Mouse (Mus musculus): ENCODE measurements around the gene Robo1.

Gene Robo1

DNA sequence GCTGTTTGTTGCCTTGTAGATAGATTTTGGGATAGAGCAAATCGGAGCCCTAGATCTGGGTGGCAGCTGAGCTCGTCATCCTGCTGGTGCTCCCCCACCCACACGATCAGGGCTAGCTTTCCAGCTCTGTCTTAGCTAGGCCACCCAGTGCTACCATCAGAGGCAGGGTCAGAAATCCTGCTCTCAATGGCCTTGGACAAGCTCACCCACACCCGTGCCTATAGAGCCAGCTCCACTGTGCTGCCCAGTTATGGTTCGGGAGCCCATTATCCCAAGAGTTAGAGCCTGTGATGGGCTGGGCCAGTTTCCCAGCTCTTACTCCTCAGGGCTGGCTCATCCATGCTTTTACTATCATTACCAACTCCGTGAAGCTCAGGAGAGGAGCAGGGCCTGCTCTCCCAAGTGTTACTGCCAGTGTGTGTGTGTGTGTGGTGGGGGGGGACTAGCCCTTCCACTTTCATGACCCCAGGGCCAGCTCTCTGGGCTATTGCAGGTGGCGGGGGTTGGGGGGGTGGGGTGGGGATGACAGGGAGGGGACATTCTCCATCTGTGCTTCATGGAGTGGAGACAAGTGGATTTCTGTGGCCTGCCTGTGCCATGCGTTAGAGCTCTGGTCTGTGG, 461.2 kb downstream of the Robo1 start:
- DNase-seq: no peak

DNA sequence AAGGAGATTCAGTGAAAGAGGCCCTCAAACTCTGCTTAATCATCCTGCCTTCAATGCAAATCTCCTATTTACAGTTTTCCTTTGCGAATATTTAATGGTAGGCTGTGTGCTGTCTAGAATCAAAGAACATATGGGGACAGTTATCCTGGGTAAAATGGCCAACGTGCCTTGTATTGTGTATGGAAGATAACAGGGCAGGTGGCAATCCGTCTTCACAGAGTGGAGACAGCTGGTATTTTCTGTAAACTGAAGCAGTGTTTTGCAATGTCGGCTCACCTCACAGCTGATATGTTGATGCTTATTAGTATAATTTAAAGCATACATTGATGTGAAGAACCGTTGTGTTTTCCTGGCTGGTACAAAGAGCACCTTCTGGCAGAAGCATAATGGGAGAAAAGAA, 464.2 kb downstream of the Robo1 start:
- DNase-seq: no peak

DNA sequence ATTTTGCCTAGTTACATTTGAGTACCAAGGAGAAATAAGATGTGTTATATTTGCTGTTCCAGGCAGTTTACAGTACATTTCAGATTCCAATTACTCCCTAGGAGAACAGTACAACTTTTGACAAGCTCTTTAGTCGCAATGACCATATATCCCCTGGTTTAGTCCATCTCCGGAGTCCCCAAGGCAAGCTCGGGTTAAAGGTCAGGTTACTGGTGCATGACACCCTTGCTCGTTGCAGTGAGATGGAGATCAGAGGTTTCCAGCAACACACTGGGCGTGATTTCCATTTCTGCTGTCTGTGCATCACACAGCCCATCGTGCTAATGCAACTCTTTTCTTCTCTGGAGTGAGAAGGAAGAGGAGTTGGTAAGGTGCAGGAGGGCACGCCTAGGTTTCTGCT, 464.9 kb downstream of the Robo1 start:
- no peak for DNase-seq

DNA sequence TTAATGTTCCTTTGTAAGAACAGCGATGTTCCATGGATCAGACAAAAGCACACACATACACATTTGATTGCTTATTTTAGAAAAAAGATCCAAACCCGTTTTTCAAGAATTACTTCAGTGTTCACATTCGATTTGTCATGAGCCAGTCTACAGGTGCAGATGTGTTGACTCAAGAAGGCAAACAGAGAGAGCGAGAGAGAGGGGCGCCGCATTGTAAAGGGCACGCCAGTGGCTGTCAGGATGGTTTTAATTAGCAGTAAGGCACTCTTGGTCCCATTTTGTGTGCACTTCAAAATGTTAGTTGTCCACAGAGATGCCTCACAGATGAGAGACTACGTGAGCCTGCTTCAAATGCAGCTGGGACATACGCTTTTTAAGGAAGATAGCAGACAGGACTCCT, 470.4 kb downstream of the Robo1 start:
- no peak for DNase-seq

DNA sequence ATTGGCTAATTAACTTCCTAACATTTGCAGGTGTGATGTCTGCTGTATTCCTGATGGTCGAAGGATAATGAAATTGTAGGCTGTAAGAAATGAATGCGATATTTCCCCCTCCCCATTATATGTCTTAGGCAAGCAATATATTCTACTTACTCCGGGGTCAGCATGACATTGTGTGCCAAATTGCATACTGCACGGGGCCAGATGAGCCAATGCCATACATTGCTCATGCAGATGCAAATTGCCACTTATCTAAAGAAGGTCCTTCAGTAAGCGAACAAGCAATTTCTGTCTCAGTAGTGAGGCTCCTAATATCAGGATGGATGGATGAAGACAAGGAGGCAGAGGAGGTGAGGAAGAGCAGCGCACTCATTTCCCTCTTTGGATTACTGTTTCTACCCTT, 474.1 kb downstream of the Robo1 start:
- no peak for DNase-seq

DNA sequence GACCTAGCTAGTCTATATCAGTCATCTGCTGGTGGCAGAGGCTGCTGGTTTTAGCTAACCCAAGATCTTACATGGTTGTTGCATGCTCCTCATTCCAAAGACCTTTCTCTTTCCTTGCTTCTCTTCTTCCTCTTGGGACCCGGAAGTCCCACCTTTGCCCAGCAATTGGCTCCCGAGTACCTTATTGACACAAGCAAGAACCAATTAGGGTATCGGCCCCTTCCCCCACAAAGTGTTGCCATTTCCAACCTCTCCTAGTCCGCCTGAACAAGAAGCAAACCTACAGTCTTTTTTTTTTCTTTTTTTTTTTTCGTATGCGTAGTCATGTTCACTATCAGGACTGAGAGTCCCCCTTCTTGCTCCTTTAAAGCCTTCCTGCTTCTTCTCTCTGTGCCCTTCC, 478.0 kb downstream of the Robo1 start:
- DNase-seq: no peak

DNA sequence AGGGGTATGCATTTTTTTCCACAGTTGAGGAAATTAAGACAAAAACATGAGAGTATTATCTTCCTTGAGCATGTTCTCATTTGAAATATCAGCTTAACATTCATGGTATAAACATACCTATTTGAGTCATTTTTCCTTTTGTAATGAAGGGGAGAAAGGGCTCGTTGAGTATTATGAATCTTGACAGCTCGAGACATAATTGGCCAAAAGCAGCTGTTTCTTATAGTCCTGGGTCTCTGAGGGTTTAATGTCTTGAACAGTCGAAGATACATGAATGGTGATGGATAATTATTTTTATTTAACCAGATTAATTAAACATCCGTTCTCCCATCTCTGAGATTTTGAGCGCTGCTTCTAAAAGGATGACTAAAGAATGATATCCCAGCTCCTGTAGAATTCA, 478.5 kb downstream of the Robo1 start:
- DNase-seq: no peak

DNA sequence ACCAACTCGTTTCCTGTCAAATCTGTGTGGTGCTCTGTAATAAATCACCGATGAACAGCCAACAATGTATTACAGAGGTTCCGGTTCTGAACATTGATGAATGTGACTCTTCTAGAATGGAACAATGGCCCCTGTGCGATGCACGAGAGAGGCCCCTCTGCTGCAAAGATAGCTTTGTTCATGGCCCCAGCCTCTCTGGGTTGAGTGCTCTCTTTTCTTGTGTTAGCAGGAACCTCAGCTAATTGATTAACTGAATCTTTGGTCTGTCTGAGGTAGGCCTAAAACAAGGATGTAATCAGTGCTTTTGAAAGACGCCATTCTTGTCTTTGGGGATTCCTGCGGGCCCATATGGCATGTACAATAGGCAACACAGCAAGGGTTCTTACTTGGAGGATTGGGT, 479.9 kb downstream of the Robo1 start:
- DNase-seq: no peak

DNA sequence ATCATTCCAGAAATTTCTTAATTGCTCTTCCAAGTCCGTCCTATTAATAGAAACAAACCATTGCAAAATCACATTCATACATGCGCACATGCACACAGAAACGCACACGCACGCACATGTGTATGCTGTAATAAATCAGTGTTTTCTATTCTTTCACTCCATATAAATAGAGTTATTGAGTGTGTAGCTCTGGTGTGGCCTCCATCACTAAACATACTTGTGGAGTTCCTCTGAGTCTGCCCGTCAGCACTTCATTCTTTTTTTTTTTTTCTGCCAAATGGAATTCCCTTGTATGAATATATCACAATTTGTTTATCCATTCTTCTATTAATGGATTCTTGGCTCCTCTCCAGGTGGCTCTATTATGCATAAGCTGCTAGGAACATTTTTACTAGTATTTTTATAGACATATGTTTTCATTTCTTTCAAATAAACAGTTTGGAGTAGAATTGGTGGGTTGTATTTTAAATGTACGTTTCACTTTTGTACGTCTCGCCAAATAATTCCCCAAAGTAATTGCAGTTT, 483.1 kb downstream of the Robo1 start:
- no peak for DNase-seq

DNA sequence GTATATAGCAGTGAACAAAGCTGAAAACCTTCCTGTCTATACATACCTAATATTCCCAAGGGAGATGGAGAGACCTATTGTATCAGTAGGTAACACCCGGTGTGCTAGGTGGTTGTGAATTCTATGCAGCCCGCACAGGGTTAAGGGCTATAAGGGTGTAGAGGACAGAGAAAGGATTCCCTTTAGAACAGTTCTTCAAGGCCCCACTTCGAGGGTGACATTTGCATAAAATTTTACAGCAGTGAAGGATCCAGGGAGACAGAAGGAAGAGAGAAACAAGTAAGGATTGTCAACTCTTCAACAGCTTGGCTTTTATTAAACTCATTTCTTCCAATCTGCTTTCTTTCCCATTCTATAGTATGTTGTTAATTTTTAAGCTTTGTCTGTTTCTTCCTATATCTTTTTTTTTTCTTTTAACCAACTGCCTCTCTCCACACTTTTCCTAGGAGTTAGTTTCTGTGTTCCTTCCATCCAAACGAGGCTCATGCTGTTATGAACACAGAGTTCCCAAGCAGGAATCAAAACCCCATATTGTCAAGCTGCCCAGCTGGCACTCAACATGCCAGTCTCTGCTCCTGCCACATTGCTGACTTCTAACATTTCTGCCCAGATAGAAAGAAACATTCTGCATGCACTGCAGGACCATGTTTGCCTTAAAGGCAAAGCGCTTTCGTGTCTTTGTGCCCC, 486.7 kb downstream of the Robo1 start:
- peak; percentile 87 for DNase-seq

DNA sequence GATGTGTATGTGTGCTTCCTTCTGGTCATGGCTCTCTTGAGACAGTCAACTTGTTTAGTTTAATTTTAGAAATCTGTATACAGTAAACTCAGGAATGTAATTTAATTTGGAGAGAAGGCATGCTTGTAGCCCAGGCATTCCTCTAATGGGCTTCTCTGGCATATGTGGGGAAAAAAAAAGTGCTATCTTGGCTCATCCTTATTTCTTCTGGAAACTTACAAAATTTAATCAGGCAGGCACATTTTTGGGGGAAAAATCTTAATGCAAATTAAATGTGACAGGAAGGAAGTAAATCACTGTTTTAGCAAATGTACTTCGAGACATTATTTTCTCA, 487.2 kb downstream of the Robo1 start:
- no peak for DNase-seq

DNA sequence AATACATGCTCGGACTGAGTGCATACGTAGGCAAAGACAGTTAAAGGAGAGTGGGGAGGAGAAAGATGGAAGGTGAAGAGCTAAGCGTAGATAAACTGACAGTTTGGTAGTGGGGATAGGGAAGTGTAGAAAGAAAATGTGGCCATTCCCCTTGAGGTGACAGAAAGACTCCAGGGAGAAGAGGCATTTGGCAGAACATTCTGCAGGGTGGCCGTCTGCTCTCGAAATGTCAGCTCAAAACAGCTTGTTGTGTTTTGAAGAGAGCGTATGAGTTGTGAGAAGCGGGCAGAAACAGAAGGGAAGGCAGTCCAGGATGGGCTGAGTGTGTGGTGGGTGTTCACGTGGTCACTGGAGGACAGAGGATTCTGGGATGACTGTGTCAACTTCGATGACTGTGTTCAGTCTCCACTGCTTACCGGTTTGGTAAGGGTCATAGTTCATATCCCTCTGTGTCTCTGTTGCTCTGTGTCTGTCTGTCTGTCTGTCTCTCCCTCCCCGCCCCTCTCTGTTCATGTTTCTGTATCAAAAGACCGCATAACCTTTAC, 490.4 kb downstream of the Robo1 start:
- DNase-seq: peak; percentile 20

DNA sequence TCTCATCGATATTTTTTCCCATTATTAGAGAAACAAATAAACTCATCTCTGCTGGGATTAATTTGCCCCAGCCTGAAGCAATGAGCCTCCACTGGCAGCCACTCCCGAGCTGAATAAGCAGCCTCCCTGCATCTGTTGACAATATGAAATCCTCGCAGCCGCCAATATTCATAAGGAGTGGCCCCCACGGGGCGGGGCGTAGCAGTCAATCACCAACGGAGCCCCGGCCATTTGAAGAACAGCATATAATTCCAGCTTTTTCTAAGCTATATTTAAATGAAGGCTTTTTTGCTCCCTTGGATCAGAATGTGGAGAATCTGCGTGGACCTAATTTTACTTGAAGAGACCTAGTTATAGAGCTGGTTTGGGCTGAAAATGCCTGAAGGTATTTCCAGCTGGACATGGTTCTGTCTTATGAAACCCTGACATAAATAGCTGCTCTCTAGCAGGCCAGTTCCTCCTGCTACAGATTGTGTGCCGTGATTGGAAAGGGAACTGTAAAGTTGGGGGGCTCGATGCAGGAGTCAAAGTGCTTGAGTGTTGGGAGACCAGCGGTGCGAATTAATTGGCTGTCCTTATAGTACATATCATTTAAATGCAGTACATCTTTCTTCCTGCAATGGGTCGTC, 492.1 kb downstream of the Robo1 start:
- peak; percentile 65 for DNase-seq

DNA sequence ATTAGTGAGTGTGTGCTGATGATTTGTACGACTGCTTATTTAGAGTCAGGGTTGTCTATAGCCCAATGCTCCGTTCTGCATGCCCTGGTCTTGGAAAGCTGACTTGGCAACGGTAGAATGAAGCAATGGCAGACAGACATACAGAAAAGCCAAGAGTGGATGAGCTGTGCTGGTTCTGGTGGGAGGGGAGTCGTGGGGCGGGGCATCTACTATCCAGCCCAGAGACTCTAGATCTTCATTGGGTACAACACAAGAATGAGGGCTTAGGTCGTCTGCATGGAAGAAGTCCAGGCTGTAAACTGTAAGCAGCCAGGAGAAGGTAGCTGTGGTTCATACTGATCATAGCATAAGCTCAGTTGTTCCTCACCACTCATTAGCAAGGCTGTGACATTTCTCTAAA, 492.7 kb downstream of the Robo1 start:
- DNase-seq: peak; percentile 41

DNA sequence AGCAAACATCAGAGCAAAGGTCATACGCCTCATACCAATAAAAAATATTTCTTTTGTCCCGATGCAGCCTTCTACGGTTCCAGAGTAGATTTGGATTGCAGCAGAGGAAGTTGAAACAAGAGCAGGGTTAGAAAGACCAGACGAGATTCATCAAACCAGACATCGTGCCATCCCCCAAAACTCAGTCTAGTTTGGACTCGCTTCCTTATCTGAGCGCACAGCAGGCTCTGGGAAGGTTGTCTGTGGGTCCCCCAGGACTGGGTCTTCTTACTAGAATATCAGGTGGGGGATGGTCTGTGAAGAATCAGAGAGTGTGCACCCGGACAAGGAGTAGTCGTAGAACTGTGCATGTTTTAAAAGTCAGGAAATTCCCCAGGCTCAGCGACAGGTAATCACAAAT, 500.2 kb downstream of the Robo1 start:
- no peak for DNase-seq

DNA sequence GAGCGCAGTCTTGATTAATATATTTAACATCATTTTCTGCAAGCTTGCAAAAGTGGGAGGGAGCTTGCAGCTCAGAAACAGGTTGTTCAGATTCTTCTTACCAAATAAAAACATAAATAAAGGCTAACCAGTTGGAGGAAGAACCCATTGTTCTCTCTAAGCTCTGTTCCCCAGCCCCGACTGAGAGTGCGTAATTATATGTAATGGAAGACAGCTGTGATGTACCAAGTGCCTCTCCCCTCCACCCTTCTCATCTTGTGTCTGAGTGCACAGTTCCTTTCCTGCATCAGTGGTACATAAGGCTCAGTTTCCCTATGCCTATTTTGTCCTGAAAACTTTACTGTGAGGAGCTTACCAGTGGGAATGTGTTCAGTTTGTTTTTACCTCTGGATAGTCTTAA, 502.8 kb downstream of the Robo1 start:
- no peak for DNase-seq

DNA sequence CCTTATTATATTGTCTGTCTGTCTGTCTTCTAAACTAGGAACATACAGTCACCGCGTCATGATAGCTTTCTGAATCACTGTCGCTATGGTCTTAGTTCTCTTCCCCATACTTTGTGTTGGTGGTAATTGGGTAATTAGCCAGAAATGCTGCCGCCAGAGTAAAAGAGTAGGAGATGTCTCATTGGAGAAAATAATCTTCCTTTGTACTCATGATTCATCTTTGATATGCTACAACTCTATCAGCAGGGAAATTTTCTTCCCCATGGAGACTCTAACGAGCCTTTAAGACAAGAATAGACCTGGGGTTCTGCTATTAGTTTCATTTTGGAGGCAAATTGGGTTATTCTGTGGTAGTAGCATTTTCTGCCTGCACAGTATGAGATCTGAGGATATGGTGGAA, 503.4 kb downstream of the Robo1 start:
- no peak for DNase-seq

DNA sequence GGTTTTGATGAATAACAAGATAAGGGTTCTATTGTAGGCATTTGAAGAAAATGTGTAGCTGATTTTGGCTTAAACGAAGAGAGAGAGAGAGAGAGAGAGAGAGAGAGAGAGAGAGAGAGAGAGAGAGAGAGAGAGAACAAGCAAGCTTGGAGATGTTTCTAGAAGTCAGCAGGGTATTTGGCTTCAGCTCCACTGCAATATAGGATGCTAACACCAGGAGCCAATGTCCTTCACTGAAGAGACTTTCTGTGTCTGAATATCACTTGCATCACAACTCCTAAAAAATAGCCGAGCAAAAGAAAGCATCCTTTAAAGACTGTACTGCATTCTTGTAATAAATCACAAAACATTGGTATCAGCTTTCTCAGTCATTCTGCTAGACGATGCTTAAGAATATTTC, 503.8 kb downstream of the Robo1 start:
- DNase-seq: peak; percentile 48

DNA sequence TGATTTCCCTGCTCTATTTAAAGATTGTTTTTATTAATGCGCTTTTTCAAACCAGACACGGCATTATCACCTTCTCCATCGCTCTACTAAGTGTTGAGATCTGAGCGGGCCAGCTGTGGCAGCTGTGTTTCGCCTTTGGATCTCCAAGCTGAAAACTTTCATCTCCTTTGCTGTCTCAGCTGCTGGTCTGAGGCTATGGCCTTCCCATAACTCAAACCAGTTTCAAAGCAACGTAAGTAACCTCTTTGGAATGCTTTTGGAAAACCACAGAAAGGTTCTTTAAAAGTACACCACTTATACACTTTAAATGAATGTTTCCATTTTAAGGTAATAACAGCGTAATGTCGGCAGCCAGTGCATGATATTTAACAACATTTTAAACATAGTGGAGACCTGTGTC, 520.3 kb downstream of the Robo1 start:
- DNase-seq: no peak

DNA sequence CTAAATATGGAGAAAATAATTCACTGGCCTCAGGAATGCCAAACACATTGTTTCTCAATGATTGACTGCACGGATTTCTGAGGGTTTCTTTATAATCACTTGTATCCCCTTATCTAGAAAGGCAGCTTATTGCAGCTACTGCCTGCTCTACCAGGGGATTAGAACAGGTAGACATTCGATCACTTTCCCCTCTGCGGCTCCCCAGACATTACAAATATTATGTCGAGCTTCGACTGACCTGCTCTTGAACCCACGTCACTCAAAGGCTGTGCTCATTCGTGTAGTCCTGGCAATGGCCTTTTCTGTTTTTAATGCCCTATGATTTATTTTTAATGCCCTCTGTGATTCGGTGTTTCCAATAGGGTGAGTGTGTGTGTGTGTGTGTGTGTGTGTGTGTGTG, 521.4 kb downstream of the Robo1 start:
- no peak for DNase-seq

DNA sequence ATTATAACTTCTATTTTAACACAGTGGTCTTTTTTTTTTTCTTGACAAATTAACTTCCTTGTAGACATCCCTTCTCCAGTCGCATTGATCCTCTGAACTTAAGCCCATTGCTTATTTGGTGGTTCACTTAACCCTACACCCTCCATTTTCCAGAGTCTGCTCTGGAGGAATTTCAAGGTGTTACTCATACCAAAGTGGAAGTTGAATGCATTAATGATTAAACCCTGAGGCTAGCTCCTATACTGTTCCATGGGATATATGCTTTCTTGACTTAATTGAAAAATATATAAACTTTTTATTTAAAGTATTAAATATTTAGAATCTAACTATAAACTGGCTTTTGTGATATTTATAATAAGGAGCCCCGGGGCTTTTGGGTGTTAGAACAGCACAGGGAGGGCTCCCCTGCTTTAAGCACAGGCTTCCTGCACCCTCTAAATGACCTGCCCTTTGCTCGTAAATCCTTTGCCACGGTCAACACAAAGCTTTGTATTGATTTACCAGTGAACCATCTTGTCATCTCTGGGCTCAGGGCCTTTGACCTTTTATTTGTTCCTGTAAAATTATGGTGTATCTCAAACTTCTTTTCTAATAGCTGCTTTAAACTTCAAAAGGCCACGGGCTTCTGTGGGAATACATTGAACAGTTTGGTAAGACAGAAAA, 522.4 kb downstream of the Robo1 start:
- no peak for DNase-seq

DNA sequence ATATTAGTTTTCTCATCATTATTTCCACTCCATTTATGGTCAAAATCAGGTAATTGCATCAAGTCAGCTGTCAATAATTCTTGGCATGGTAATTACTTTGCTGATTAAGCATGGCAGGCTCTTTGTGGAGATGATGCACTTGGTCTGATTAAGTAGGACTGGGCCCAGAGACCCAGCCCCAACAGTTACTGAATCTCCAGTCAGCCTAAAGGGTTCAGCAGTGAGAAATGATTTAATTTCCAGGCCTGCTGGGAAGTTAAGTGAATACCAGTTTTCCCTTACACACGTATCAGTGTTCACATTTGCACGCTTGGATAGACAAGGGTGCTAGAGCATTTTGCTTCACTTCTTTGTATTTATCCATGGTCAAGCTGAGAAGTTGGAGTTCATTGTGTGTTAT, 526.2 kb downstream of the Robo1 start:
- DNase-seq: no peak

DNA sequence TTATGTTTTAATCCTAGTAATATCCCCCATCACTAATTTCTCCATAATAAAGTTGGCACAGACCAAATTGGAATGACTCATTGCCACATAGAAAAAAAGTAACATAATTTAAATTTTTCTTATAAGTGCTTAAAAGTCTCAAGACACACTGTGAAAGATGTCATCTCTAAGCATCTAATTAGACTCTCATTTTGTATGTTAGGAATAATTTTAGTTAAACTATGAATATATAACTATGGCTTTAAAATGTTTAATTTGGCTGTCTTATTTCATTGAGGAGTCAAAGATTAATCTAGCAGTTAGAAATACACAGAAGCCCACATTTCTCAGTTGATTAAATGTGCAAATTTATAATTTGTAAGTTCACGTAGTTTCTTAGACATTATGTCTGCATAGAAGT, 530.9 kb downstream of the Robo1 start:
- DNase-seq: no peak

DNA sequence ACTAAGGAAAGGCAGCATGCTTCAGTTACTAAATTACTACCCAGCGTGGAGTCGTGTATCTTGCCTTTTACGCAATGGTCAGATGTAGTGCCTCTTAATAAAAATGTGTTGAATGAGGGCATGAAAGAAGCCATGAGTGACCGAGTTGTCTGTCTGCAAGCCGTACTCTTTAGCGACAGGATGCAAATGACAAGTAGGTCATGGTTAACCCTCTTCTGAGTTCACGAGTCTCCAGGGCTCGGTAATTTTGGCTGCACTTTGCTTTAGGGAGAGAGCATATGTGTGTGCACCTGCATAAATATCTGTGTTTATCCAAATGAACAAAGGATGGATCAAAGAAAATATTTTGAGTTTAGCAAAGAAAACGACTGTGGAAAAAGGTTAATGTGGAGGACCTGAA, 533.0 kb downstream of the Robo1 start:
- DNase-seq: peak; percentile 25
